Mouse (Mus musculus) midbrain, postnatal 0 days (tissue): ENCODE data around the gene Zdhhc17. TPM values are rescaled to one million over a fixed set of nuclear protein-coding genes. Genes with fewer than 3 reads are reported as not detected.

Experiments
- ATAC-seq: fragments of 200-750 bp; cut with Nextera tagmentation; 2 replicates; pipeline ENCODE4 v1.8.0; 2017; ENCODE audit warnings: moderate number of reproducible peaks, mild to moderate bottlenecking, moderate TSS enrichment, moderate library complexity; ENCODE audit not compliant: low FRiP score
- DNase-seq: peaks from one replicate; pipeline ENCODE4 v3.0.0-alpha.2; 2015; ENCODE audit warnings: low spot score
- H3K27ac ChIP-seq: fragments of 300-500 bp; sonication (generic); 2 replicates; pipeline ENCODE4 v1.5.1; 2014; ENCODE audit warnings: low read depth, mild to moderate bottlenecking, low read length, mixed read lengths
- H3K27me3 ChIP-seq: fragments of 300-500 bp; sonication (generic); 2 replicates; pipeline ENCODE4 v1.6.1; 2014; ENCODE audit warnings: low read length, control low read depth, mixed read lengths; ENCODE audit not compliant: insufficient read depth
- H3K36me3 ChIP-seq: fragments of 300-500 bp; sonication (generic); 2 replicates; pipeline ENCODE4 v1.6.1; 2014; ENCODE audit warnings: low read length, control low read depth, mixed read lengths; ENCODE audit not compliant: insufficient read depth
- H3K4me1 ChIP-seq: fragments of 300-500 bp; sonication (generic); 2 replicates; pipeline ENCODE4 v1.6.1; 2014; ENCODE audit warnings: mild to moderate bottlenecking, control low read depth, antibody characterized with exemption, low read length, mixed read lengths; ENCODE audit not compliant: insufficient read depth
- H3K4me2 ChIP-seq: fragments of 300-500 bp; sonication (generic); 2 replicates; pipeline ENCODE4 v1.6.1; 2014; ENCODE audit warnings: low read depth, mild to moderate bottlenecking, low read length, mixed read lengths; ENCODE audit not compliant: poor library complexity, severe bottlenecking
- H3K4me3 ChIP-seq: fragments of 300-500 bp; sonication (generic); 2 replicates; pipeline ENCODE4 v1.5.1; 2014; ENCODE audit warnings: low read depth, mild to moderate bottlenecking, low read length, moderate library complexity
- H3K9ac ChIP-seq: fragments of 300-500 bp; sonication (generic); replicated peaks from 2 replicates; pipeline ENCODE4 v1.6.1; 2014; ENCODE audit warnings: mild to moderate bottlenecking, low read length, moderate library complexity, mixed read lengths; ENCODE audit not compliant: poor library complexity, severe bottlenecking
- H3K9me3 ChIP-seq: fragments of 300-500 bp; sonication (generic); 2 replicates; pipeline ENCODE4 v1.6.1; 2016; ENCODE audit warnings: low read length, control low read depth
- CTCF ChIP-seq: IDR thresholded peaks from 2 replicates; pipeline ENCODE4 v1.5.1; 2016; ENCODE audit warnings: antibody characterized with exemption, mild to moderate bottlenecking
- WGBS: fragments of 180-500 bp; shearing (Covaris S2); extraction: QIAGEN DNeasy Blood & Tissue Kit; methylation state at CpG from one replicate; pipeline ENCODE4 v1.1.7; 2014; 5-methylcytosine and 5-hydroxymethylcytosine counted together
- polyA plus RNA-seq: library from polyadenylated mRNA; unstranded; fragments of >200 nt; fragmentation: Nextera tagmentation; extraction: Ambion mirVana; gene quantifications from 2 replicates; pipeline ENCODE4 v1.2.1, GENCODE M21; 2015
- total RNA-seq: library from RNA; depleted of rRNA; stranded (reverse); fragments of >200 nt; gene quantifications from 2 replicates; pipeline ENCODE4 v1.2.3, GENCODE M21; 2014; rRNA removed

Gene Zdhhc17
- total RNA-seq (60.9 and 63.0 TPM in 2 replicates), polyA plus RNA-seq (44.4 and 44.8 TPM in 2 replicates)

DNA sequence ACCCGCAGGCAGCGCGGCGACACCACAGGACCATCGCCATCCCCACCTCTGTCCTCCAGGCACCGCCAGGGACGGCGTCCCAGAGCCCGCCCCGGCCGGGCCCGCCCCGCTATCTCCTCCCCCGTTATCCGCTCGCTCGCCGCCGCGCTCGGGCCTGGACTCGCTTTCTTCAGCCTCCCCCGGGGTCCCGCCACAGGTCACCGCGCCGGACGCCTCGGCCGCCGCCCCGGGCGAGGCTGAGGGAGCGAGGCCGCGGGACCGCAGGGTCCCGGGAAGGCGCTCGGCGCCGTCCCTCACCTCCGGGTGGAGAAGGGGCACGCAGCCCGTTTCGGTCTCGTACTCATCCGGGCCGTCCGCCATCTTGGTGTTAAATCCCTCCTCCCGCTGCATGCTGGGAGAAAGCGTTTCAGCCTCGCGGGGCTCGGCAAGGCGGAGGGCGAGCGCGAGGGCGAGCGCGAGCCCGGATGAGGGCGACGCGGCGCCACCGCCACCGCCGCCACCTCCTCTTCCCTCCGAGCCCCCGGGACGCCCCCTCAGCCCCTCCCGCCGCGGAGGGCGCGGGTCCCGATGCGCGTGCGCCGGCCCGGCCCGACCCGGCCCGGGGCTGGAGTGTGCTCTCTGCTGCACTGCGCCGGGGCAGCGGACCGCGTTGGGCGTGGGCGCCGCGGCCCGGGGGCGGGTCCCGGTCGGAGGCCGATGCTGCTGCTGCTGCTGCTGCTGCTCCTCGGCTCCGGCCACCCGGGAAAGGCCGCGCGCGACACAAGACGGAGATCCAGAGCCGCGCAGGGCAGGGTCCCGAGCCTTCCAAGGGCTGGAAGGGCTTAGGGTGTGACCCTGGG lies at the start of gene Zdhhc17:
Gene Zdhhc17 (minus strand): TSS at position 500 of the 839 bp plus-strand sequence.
- Histone ChIP-seq H3K4me1 (0 out of 2 replicates have a peak, but pooled peaks cover 7% of the 10 kb centered on the region), H3K27ac (peak within 1 kb of the TSS; percentile 91), H3K4me2 (peak within 1 kb of the TSS; percentile 68), H3K9ac (peak within 1 kb of the TSS; percentile 99), H3K4me3 (peak within 1 kb of the TSS; percentile 92), H3K36me3 (no peaks in the 10 kb centered on the region), H3K9me3 (no peaks in the 10 kb centered on the region), H3K27me3 (no peaks in the 10 kb centered on the region)
- ATAC-seq (peak; percentile 92), DNase-seq (peak; percentile 95)
- TF ChIP-seq CTCF = 0 out of 2 replicates have a peak, but pooled peaks have one; percentile 0
- under 1% methylated on average over 63 of the region's 112 CpGs for WGBS

DNA sequence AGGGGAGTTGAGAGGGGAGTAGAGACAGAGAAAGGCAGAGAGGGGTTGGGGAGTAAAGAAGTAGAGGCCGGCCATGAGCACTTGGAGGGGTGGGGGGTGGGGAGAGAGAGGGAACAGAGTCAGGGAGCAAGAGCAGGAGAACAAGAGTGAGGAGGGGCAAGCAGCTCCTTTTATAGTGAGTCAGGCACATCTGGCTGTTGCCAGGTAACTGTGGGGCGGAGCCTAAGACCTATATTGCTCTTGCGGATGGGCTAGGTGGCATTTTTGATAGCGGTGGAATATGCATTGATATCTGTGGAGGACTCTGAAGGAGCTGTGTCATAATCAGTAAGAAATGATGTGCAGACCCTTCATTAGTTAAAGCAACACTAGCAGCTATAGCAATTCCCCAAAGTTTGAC lies 45.8 kb upstream of the Zdhhc17 start:
- no peak overlapping the region for H3K27ac ChIP-seq
- no peak for TF ChIP-seq CTCF
- DNase-seq (no peak), ATAC-seq (no peak; the same call in 1 of the 2 replicates)
- WGBS = 49% methylated on average over 4 of the region's 4 CpGs
- H3K9me3 ChIP-seq = no peaks in the 10 kb centered on the region
- H3K4me1 ChIP-seq = no peaks in the 10 kb centered on the region
- no peak overlapping the region for H3K9ac ChIP-seq
- H3K4me3 ChIP-seq = no peak overlapping the region
- H3K36me3 ChIP-seq = no peaks in the 10 kb centered on the region
- H3K27me3 ChIP-seq = no peaks in the 10 kb centered on the region
- H3K4me2 ChIP-seq = no peak overlapping the region

DNA sequence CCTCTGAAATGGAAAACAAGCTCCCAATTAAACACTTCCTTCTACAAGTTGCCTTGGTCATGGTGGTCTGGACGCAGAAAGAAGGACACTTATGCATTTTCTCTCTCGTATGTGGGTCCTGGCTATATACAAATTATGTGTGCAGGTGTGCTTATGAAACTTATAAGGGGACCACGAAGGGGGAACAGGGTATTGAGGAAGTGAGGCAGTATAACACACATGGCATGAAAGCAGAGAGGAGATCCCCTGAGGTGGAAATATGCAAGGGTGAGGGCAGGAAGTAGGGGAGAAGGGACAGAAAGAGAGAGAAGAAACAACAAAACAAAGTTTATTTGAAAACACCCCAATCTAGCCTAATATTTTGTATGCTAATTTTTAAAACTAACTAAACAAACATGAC lies 41.7 kb upstream of the Zdhhc17 start:
- Histone ChIP-seq H3K27me3 (no peaks in the 10 kb centered on the region), H3K9me3 (no peaks in the 10 kb centered on the region), H3K9ac (no peak overlapping the region), H3K27ac (no peak overlapping the region), H3K4me2 (no peak overlapping the region), H3K4me3 (no peak overlapping the region), H3K36me3 (no peaks in the 10 kb centered on the region), H3K4me1 (no peaks in the 10 kb centered on the region)
- no peak for TF ChIP-seq CTCF
- 91% methylated on average over 3 of the region's 3 CpGs for WGBS
- no peak for ATAC-seq
- DNase-seq = no peak

DNA sequence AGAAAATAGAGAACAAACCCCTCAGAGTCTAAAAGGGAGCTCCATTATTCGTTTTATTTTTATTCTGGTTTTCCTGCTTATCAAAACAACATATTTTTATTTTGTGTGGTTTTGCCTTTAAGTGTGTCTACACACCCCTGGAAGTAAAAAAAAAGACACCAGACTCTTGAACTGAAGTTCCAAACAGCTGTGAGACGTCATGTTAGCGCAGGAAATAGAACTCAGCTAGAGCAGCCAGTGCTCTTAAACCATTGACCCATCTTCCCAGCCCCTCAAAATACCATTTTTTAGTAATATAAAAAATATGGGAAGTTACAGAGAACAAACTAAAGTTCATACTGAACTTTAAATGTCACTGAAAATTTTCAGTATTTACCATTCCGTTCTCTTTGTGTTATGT lies 40.6 kb upstream of the Zdhhc17 start:
- DNase-seq = no peak
- TF ChIP-seq CTCF = no peak
- H3K9me3 ChIP-seq = no peaks in the 10 kb centered on the region

DNA sequence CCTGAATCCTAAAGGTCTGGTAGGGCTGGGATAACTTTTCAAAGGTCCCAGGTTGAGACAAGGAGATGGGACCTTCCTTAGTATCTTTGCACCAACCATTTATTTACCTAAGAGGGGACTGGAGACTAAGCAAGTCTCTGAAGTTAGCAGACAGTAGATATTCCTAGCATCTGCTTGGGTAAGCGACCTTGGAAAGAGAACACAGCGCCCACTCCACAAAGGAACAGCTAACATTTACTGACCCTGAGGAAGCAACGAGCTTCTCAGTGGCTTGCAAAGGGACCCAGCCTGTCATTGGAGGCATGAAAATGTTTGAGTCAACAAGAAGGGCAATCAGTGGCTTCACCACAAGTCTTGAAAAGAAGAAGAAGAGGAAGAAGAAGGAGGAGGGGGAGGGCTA lies 40.1 kb upstream of the Zdhhc17 start:
- no peak overlapping the region for H3K27ac ChIP-seq
- WGBS = 83% methylated on average over 3 of the region's 3 CpGs
- TF ChIP-seq CTCF = no peak
- H3K9ac ChIP-seq = no peak overlapping the region
- H3K4me2 ChIP-seq = no peak overlapping the region
- H3K9me3 ChIP-seq = no peaks in the 10 kb centered on the region
- H3K4me1 ChIP-seq = no peaks in the 10 kb centered on the region
- H3K27me3 ChIP-seq = no peaks in the 10 kb centered on the region
- no peaks in the 10 kb centered on the region for H3K36me3 ChIP-seq
- DNase-seq = no peak
- no peak for ATAC-seq
- no peak overlapping the region for H3K4me3 ChIP-seq

More for the DNA sequence above, 40.6 kb upstream of the Zdhhc17 start:
- Histone ChIP-seq H3K9ac (no peak overlapping the region), H3K4me1 (no peaks in the 10 kb centered on the region), H3K4me2 (no peak overlapping the region), H3K27ac (no peak overlapping the region), H3K36me3 (no peaks in the 10 kb centered on the region), H3K27me3 (no peaks in the 10 kb centered on the region), H3K4me3 (no peak overlapping the region)
- ATAC-seq = no peak
- 86% methylated on average over 4 of the region's 4 CpGs for WGBS

DNA sequence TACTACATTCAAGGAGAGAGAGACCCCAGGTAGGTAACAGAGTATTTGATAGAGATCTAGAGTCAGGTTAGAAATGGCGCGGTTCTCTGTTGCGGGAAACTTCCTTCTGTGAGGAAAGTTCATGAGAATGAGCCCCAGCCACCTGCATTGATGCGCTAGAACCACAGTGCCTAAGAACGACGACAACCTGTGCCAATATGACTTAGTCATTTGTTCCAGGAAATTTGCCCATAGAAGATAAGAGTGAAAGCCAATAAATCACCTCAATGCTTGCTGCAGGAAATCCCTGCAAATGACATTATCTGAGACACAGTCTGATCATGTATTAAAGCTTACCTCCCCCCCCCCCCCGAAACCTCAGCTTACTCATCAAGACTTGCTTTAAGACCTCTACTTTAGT lies 38.0 kb upstream of the Zdhhc17 start:
- 85% methylated on average over 7 of the region's 7 CpGs for WGBS
- Histone ChIP-seq H3K36me3 (no peaks in the 10 kb centered on the region), H3K27ac (no peak overlapping the region), H3K27me3 (no peaks in the 10 kb centered on the region), H3K9me3 (no peaks in the 10 kb centered on the region), H3K4me3 (no peak overlapping the region), H3K9ac (no peak overlapping the region), H3K4me2 (no peak overlapping the region), H3K4me1 (no peaks in the 10 kb centered on the region)
- DNase-seq = no peak
- ATAC-seq = no peak
- TF ChIP-seq CTCF = no peak
